Mouse (Mus musculus) megakaryocyte, embryonic 14.5 days (primary cell): ENCODE data around the gene Rdx. TPM values are rescaled to one million over a fixed set of nuclear protein-coding genes. Genes with fewer than 3 reads are reported as not detected.

Source experiments
- H3K27me3 ChIP-seq: replicated peaks from 2 replicates; pipeline ENCODE3; 2012; ENCODE audit warnings: inconsistent platforms
- H3K36me3 ChIP-seq: replicated peaks from 2 replicates; pipeline ENCODE3; 2012; ENCODE audit warnings: low read length, inconsistent platforms, mixed read lengths
- H3K4me1 ChIP-seq: 2 replicates; pipeline ENCODE4 v1.6.1; 2012; ENCODE audit warnings: inconsistent platforms
- H3K4me3 ChIP-seq: replicated peaks from 2 replicates; pipeline ENCODE3; 2012; ENCODE audit warnings: moderate library complexity, mild to moderate bottlenecking, inconsistent platforms
- H3K9me3 ChIP-seq: 2 replicates; pipeline ENCODE4 v1.6.1; 2012; ENCODE audit warnings: inconsistent platforms
- FLI1 ChIP-seq: IDR thresholded peaks from 2 replicates; pipeline ENCODE4 v1.6.1; 2012; ENCODE audit warnings: low read length, inconsistent platforms, mixed read lengths
- GATA1 ChIP-seq: IDR thresholded peaks from 3 replicates; pipeline ENCODE4 v1.6.1; 2012; ENCODE audit warnings: mixed read lengths, low read length, inconsistent platforms, borderline replicate concordance
- polyA plus RNA-seq: library from polyadenylated mRNA; stranded (reverse); fragments of >175 nt; gene quantifications from 2 replicates; pipeline ENCODE4 v1.2.3, GENCODE M21; 2012; ENCODE audit warnings: low replicate concordance; ENCODE audit not compliant: insufficient read depth

Gene Rdx
- polyA plus RNA-seq, 1 experiment, result 13.4 TPM

DNA sequence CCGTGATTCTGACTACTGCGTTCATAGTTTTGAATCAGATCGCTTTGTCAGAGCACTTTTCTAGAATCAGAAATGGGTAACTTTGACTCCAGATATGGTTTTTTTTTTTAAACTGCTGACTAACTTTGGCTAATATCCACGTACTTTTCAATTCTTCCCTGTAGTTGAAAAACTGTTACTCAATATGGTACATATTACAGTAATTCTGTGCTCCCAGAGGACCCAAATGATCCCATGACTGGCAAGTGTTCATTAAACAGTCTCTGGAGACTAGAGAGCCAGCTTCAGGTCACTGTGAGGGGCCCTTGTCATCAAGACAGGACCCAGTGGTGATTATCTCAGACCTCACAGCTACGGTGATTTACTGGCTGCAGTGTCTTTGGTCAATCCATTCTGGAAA, 45.3 kb downstream of the Rdx start:
- no peak for TF ChIP-seq FLI1
- TF ChIP-seq GATA1, result no peak
- peaks cover 16% of the 10 kb centered on the region for H3K27me3 ChIP-seq
- peaks cover 48% of the 10 kb centered on the region for H3K36me3 ChIP-seq
- no peaks in the 10 kb centered on the region for H3K9me3 ChIP-seq
- peaks cover 32% of the 10 kb centered on the region for H3K4me1 ChIP-seq
- no peak overlapping the region for H3K4me3 ChIP-seq

DNA sequence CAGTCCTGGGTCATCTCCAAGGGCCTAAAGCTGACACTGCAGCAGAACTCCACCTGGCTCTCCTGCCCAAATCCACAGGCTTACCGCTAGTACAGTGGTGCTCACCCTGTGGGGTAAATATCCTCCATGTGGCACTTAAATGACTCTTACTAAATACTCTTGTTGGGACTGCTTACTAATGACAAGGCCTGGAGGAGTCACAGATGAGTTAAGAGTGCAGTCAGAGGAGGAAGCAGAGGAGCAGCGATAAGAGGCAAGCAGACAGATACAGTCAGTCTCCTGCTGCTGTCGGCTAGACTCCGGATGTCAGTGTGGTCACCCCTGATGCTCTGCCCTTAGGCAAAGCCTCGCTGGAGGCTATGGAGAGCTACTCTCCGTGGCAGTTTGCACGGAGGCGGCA, 46.1 kb downstream of the Rdx start:
- Histone ChIP-seq H3K36me3 (peaks cover 40% of the 10 kb centered on the region), H3K27me3 (peaks cover 20% of the 10 kb centered on the region), H3K9me3 (no peaks in the 10 kb centered on the region), H3K4me1 (peaks cover 36% of the 10 kb centered on the region), H3K4me3 (peak overlapping the region; percentile 52)
- TF ChIP-seq GATA1 (no peak; the same call in 2 of the 3 replicates), FLI1 (no peak)

DNA sequence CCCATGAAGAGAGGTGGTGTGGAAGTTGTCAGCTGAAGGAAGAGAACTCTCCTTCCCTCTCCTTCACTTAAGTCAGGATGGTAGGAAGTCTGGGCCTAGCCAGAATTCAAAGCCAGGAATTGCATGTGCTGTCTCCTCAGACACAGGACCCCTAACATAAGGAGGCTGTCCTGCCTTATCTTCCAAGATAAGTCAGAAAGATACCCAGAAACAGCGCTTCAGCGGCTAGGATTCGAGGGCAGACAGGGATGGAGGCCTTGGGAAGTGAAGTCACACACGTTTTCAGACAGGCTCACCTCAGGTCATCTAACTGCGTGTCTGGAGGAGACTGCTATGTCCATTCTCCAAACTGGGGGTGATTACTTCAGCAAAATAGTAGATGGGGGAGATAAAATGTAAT, 47.0 kb downstream of the Rdx start:
- Histone ChIP-seq H3K9me3 (no peaks in the 10 kb centered on the region), H3K36me3 (peaks cover 31% of the 10 kb centered on the region), H3K27me3 (peaks cover 20% of the 10 kb centered on the region), H3K4me3 (no peak overlapping the region), H3K4me1 (peaks cover 43% of the 10 kb centered on the region)
- TF ChIP-seq GATA1 (no peak), FLI1 (no peak)

DNA sequence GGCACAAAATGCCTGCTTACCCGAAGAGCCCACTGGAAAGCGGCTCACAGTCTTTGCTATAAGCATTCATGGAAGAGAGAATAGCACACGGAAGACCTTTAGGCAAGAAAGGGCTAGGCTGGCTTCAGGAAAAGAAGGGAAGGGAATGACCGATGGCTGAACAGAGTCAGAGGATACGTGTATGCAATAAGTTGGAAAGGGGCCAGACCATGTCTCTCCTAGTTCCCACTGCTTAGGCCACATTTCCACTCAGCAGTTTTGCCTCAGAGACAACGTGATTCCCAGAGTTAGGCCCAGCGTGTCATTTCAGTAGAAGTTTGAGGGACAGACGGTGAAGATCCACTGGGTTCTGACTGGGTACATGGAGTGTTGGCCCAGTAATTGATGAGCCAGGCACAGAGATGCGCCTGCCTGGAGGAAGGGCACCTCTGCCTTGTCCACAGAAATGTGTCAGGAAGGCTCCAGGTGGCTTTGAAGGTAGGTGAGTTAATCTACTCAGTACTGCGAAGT, 47.6 kb downstream of the Rdx start:
- H3K36me3 ChIP-seq, result peaks cover 28% of the 10 kb centered on the region

DNA sequence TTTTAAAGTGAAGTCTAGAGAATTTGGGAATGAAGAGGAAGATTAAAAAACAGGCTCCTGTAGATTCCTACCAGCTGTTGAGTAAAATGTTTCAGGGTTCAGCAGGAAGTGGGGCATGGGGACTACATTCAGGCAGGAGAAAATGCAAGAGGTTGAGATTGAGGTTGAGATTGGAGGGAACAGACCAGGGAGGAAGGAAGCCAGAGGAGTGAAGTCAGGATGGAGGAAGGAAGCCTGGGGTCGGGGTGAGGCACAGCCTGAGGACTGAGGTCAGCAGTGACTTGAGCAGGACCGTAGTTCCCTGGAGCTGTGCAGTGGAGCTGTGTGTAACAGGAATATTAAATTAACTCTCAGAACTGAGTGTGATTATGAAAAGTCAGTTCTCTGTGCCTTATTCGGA, 48.7 kb downstream of the Rdx start:
- TF ChIP-seq FLI1, result no peak
- TF ChIP-seq GATA1, result no peak
- Histone ChIP-seq H3K9me3 (no peaks in the 10 kb centered on the region), H3K27me3 (peaks cover 27% of the 10 kb centered on the region), H3K36me3 (peaks cover 22% of the 10 kb centered on the region), H3K4me1 (peaks cover 43% of the 10 kb centered on the region), H3K4me3 (no peak overlapping the region)

More for the DNA sequence above, 47.6 kb downstream of the Rdx start:
- no peak for TF ChIP-seq GATA1
- H3K4me3 ChIP-seq, result no peak overlapping the region
- H3K9me3 ChIP-seq, result no peaks in the 10 kb centered on the region
- H3K27me3 ChIP-seq, result peaks cover 20% of the 10 kb centered on the region
- H3K4me1 ChIP-seq, result peaks cover 43% of the 10 kb centered on the region

DNA sequence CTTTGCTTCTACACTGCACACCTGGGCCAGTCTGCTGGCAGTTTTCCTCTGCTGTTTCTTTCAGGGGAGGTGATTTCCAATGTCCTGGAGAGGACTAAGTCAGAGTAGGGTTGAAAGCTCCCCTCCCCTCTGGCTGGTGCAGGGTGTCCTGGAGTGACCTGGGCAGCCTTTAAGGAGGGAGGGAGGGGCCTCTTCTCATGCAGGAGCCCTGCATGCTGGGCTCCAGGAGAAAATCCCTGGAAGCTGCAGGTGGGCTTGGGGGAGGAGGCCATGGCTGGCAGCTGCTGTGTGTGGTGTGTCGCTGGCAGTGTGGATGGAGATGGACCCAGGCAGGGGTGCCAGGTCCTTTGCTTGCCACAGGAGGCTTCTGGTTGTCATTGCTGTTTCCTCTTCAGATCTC, 50.4 kb downstream of the Rdx start:
- Histone ChIP-seq H3K27me3 (peaks cover 27% of the 10 kb centered on the region), H3K9me3 (no peaks in the 10 kb centered on the region), H3K4me1 (peaks cover 43% of the 10 kb centered on the region), H3K36me3 (peaks cover 7% of the 10 kb centered on the region), H3K4me3 (no peak overlapping the region)
- TF ChIP-seq FLI1, result no peak
- no peak for TF ChIP-seq GATA1

DNA sequence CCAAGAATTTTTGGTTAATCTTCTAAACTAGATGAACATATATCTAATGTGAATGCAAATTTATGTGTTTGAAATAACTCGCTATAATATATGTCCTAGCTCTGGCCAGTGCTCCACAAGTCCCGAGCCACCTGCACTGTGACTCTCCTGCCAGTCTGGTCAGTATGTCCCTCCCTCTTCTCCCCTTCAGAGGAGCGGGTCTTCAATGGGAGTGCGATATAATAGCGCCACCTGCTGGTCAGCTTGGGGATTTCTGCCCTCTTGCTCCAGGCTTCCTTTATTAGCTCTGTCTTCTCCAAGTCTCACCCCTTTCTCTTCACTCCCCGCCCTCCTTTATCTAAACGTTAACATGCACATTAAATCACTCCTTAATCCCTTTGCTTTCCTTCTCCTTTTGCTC, 51.6 kb downstream of the Rdx start:
- peaks cover 41% of the 10 kb centered on the region for H3K4me1 ChIP-seq
- H3K36me3 ChIP-seq, result no peaks in the 10 kb centered on the region

DNA sequence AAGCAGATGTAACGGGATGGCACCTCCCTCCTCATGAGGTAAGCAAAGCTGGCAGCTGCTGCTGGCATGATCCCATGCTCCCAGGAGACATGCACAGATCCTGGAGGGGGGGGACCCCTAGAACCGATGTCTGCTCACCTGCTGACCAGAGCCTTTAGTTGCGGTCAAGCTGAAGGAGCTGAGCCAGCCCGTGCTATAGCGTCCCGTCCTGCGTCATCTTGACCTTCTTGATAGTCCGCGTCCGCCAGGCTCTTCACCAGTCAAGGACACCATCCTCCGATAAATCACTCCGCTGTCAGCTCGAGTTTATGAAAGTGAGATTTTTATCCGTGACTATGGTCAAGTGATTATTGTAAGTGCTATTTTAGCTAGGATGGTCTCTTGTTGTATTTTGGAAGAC, 53.5 kb downstream of the Rdx start:
- TF ChIP-seq FLI1 (no peak), GATA1 (no peak)
- Histone ChIP-seq H3K27me3 (peaks cover 22% of the 10 kb centered on the region), H3K4me1 (peaks cover 35% of the 10 kb centered on the region), H3K36me3 (no peaks in the 10 kb centered on the region), H3K9me3 (no peaks in the 10 kb centered on the region), H3K4me3 (no peak overlapping the region)

More for the DNA sequence above, 51.6 kb downstream of the Rdx start:
- TF ChIP-seq FLI1, result no peak
- no peak for TF ChIP-seq GATA1
- peaks cover 27% of the 10 kb centered on the region for H3K27me3 ChIP-seq
- peak overlapping the region; percentile 69 for H3K4me3 ChIP-seq
- H3K9me3 ChIP-seq, result no peaks in the 10 kb centered on the region

DNA sequence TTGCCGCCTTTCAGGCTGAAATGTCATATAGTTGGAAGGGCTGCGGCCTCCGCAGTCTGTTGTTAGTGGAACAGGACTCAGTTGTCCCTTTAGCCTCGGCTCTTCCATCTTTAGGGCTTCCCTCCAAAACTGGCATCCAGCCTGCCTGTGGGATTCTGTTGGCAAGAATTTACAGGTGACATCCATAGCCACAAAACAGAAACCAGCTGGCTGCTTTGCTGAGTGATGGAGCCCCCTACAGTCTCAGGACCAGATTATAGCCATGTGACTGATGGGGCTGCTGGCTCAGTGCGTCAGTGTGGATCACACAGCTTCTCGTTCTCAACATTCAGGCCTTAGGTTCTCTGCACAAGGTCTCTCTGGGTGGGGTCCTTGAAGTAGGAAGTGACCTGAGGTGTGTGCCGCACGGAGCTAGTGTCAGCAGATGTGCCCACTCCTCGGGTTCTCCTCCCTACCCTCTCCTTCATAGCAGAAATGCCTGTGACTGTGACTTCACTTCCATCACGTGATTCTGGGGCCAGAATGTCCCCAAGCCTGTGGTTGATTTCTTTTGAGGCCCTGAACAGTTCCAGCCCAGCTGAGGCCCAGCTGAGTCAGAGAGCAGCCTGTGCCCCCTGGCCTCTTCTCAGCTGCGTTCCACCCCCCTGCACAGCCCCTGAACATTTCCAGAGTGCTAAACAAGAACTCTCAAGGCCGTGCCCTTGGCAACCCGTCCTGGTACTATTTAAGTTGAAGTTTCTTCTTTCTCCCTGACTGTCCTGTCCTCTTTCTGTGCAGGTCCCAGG, 55.3 kb downstream of the Rdx start:
- TF ChIP-seq GATA1, result no peak
- no peak for TF ChIP-seq FLI1
- no peaks in the 10 kb centered on the region for H3K36me3 ChIP-seq
- no peaks in the 10 kb centered on the region for H3K9me3 ChIP-seq
- H3K27me3 ChIP-seq, result peaks cover 12% of the 10 kb centered on the region
- H3K4me3 ChIP-seq, result no peak overlapping the region
- H3K4me1 ChIP-seq, result peaks cover 31% of the 10 kb centered on the region

DNA sequence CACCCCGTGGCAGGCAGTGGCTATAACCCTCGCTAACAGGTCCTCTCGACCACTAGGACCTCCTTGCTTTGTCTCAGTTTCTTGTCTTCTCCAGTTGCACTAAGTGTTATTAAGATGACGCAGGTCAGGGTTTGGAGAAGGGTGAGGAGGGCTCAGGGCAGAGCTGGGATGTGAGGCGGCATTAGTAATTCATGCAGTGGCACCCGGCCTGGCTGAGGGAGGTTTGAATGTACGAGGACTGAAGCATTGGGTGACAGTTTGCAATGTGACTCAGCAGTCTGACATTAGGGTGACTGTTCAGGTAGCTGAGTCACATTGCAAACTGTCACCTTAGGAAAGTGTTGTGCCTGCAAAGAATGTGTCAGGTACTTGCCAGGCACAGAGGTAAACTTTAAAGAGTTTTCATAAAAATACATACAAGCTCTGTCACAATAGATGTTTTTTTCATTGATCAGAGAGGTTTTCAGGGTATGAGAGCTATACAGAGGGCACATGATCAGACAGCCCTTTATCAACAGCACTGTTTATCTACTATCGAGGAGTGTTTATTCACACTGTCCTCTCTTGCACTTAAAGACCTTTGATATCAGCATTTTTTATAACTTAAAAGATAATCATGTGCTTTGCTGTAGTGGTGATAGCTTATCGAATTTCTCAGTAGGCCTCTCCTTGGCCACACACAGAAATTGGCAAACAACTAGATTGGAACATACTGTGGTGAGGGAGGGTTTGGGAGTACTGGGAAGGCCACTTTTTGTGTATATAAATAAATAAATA, 56.7 kb downstream of the Rdx start:
- peaks cover 32% of the 10 kb centered on the region for H3K4me1 ChIP-seq

More for the DNA sequence above, 56.7 kb downstream of the Rdx start:
- TF ChIP-seq GATA1, result no peak
- TF ChIP-seq FLI1, result no peak
- H3K4me3 ChIP-seq, result peak overlapping the region; percentile 16
- no peaks in the 10 kb centered on the region for H3K36me3 ChIP-seq
- no peaks in the 10 kb centered on the region for H3K9me3 ChIP-seq
- peaks cover 8% of the 10 kb centered on the region for H3K27me3 ChIP-seq
